Mouse (Mus musculus) embryonic fibroblast, embryonic 13.5 days (primary cell): ENCODE data around the gene Adm2.

ENCODE experiments used
- CTCF ChIP-seq: IDR thresholded peaks from 2 replicates; pipeline ENCODE4 v1.5.1; 2011; ENCODE audit warnings: mild to moderate bottlenecking, control low read depth, low read length, moderate library complexity, borderline replicate concordance; ENCODE audit not compliant: insufficient read depth
- POLR2A ChIP-seq: IDR thresholded peaks from 2 replicates; pipeline ENCODE4 v1.6.1; 2011; ENCODE audit warnings: low read depth, mild to moderate bottlenecking, control low read depth, low read length, moderate library complexity

DNA sequence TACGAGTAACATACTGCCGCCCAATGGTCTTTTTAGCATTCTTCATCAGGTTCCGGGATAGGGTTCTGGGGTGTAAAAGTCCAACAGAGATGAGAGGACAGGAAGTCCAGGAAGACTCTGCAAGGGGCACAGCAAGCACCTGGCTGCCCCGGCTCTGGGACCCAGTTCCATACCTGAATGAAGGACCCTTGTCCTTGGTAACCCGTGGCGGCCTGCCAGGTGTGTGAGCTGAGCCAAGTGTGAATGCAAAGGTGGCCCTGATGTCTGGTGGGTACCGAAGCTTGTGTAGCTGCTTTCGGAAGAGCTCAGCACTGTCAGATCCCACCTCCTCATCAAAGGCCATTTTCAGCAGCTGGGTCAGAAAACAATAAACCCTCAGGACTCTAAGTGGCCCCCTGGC is 21.9 kb upstream of the Adm2 start:
- TF ChIP-seq CTCF (no peak), POLR2A (no peak)
